Mouse (Mus musculus): ENCODE measurements around the gene Plk5. TPM values are rescaled to one million over a fixed set of nuclear protein-coding genes. Genes with fewer than 3 reads are reported as not detected.
A peak's percentile ranks its signal among the peaks of the same experiment; 100 is the strongest.

The Plk5 gene
- polyA plus RNA-seq, 1 experiment from 2014 or later, result not detected

DNA sequence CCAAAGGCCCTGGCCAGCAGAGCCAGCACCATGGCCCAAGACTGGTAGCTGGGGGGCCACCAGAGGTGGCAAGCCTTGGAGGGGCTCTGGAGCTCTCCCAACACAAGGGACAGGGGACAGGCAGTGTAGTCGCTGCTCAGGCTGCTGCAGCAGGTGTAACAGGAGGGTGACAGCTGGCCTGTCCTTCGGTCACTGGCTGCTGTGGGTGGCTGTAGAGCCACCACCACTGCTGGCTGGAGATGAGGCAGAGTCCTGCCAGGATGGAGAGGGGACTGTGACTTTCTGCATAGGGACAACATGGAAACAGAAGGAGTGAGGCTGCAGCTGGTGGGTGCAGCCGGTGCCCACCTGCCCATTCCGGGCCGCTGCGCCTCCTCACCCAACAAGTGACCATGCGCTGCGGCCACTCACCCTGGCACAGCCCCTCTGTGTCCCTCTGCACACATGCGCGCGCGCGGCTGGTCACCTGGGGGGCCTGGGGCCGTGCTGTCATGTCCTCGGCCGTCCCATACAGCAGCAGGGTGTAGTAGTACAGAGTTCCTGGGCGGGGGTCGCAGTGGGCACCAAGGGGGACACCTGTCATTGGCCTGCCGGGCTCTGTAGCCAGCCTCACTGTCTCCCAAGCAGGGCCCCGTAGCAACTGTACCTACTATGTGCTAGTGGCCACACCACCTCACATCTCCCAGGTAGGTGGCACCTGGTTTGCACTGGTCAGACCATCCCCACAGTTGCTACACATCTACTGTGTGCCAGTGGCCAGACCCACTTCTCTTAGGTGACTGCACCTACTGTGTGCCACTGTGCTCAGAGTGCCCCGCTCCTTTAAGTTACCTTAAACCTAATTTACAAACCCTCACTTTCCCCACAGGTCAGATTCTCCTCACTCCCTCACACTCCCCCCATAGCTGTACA is 34.3 kb upstream of the Plk5 start:
- ATAC-seq (ENCODE audit: insufficient number of reproducible peaks, low FRiP score), result no peak
- WGBS, result 89% methylated on average over 21 of the region's 21 CpGs
- peaks cover 17% of the 10 kb centered on the region for H3K36me3 ChIP-seq
- peaks cover 37% of the 10 kb centered on the region for H3K27me3 ChIP-seq (replicated peaks)
- no peak overlapping the region for H3K9ac ChIP-seq
- H3K9me3 ChIP-seq (replicated peaks), result no peaks in the 10 kb centered on the region
- peaks cover 34% of the 10 kb centered on the region for H3K4me1 ChIP-seq (replicated peaks)
- H3K4me2 ChIP-seq, result peak overlapping the region; percentile 96; the same call in 1 of the 2 replicates
- no peak overlapping the region for H3K4me3 ChIP-seq
- H3K27ac ChIP-seq (ENCODE audit: poor library complexity, severe bottlenecking), result no peak overlapping the region

DNA sequence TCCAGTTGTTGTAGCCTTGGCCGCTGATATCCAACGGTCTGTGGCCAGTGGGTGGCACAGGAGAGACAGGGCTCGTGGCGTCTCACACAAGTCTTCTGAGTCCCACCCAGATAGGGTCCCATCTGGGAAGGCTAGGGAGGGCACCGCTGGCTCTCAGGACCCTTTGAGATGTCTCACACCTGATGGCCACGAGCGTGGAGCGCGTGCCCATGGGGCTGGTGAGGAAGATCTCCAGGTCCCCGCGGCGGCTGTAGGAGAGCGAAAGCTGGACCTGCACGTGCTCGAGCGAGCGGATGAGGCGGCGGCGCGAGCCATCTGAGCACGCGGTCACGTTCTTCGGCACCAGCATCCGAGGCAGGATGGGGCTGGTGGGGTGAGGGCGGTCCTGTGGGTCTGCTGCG is 33.4 kb upstream of the Plk5 start:
- Histone ChIP-seq H3K4me2 (peak overlapping the region; percentile 96), H3K9ac (peak overlapping the region; percentile 72), H3K4me1 (replicated peaks) (peaks cover 26% of the 10 kb centered on the region), H3K9me3 (replicated peaks) (no peaks in the 10 kb centered on the region), H3K36me3 (peaks cover 11% of the 10 kb centered on the region), H3K27ac (ENCODE audit: poor library complexity, severe bottlenecking) (no peak overlapping the region), H3K27me3 (replicated peaks) (peaks cover 31% of the 10 kb centered on the region), H3K4me3 (peak overlapping the region; percentile 65)
- 0 out of 2 replicates have a peak, but pooled peaks have one; percentile 9 for ATAC-seq (ENCODE audit: insufficient number of reproducible peaks, low FRiP score)
- 5% methylated on average over 28 of the region's 28 CpGs for WGBS

DNA sequence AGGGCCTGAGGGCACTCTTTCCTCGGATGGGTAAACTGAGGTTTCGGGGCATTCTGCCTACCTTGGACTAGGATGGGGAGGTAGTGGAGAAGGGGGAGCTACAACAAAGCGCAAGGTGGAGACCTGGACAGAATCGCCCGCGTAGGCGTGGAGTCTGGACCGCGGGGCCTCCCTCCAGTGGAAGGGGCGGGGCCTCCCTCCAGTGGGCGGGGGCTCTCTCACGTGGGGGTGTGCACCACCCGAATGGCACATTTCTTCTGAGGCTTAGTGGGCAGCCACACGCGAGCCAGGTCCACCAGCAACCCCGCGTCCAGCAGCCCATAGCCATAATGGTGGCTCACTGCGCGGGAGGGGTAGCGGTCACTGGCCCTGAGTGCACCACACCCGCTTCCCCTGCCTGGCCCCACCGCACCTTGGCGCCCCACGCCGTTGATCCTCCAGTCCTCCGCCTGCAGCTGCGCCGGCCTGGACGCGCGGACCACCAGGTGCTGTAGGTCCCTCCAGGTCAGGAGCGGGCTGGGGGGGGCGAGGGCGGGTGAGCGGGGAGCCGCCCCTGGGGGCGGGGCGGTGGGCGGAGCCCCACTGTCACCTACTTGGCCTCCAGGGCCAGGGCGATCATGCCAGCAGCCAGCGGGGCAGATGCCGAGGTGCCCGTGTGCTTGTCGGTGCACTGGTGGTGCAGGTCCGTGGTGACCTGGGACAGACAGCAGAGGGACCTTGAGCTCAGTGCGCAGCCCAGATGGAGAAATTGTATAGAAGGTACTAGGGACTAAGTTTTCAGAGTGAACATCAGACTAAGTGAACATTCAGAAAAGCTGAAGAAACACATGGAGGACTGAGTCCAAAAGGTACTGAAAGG is 32.8 kb upstream of the Plk5 start:
- Histone ChIP-seq H3K4me2 (peak overlapping the region; percentile 96), H3K9ac (peak overlapping the region; percentile 72)

DNA sequence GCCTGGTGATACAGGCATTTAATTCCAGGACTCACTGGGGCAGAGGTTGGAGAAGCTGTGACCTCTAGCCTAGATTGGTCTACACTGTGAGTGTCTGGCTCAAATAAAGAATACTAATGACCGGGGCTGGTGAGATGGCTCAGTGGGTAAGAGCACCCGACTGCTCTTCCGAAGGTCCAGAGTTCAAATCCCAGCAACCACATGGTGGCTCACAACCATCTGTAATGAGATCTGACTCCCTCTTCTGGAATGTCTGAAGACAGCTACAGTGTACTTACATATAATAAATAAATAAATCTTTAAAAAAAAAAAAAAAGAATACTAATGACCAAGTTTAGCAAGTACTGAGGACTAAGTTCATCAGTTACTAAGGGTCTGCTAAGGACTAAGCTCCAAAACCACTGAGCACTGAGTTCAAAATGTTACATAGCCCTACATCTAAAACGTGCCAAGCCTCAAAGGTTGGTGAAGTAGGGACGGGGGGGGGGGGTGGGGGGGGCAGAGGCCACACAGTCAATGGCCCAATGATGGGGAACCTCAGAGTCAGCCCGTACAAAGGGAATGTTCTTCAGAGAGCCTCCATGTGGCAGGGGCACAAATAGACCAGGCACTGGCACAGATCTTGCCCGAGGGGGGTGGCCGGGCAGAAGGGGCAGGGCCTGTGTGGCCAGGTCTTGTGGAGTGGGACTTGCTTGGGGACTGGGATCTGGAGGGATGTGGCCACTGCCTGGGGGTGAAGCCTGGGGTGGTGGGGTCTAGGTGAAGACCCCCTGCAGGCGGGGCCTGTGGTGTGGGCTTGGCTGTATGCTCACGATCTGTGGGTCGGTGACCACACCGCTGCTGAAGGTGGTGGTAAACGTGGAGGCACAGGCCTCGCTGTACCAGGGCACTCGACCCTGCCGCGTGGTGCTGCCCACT is 31.9 kb upstream of the Plk5 start:
- Histone ChIP-seq H3K27ac (ENCODE audit: poor library complexity, severe bottlenecking) (no peak overlapping the region), H3K9ac (no peak overlapping the region; the same call in 1 of the 2 replicates), H3K4me2 (peak overlapping the region; percentile 96), H3K4me3 (peak overlapping the region; percentile 65; the same call in 1 of the 2 replicates), H3K9me3 (replicated peaks) (no peaks in the 10 kb centered on the region), H3K36me3 (no peaks in the 10 kb centered on the region), H3K4me1 (replicated peaks) (peaks cover 24% of the 10 kb centered on the region), H3K27me3 (replicated peaks) (peaks cover 31% of the 10 kb centered on the region)
- 77% methylated on average over 17 of the region's 17 CpGs for WGBS
- no peak for ATAC-seq (ENCODE audit: insufficient number of reproducible peaks, low FRiP score)

More for the DNA sequence above, 32.8 kb upstream of the Plk5 start:
- Histone ChIP-seq H3K27ac (ENCODE audit: poor library complexity, severe bottlenecking) (no peak overlapping the region), H3K36me3 (peaks cover 4% of the 10 kb centered on the region), H3K27me3 (replicated peaks) (peaks cover 31% of the 10 kb centered on the region), H3K4me3 (peak overlapping the region; percentile 65), H3K9me3 (replicated peaks) (no peaks in the 10 kb centered on the region), H3K4me1 (replicated peaks) (peaks cover 26% of the 10 kb centered on the region)
- WGBS, result under 1% methylated on average over 46 of the region's 46 CpGs
- peak; percentile 80 for ATAC-seq (ENCODE audit: insufficient number of reproducible peaks, low FRiP score)

DNA sequence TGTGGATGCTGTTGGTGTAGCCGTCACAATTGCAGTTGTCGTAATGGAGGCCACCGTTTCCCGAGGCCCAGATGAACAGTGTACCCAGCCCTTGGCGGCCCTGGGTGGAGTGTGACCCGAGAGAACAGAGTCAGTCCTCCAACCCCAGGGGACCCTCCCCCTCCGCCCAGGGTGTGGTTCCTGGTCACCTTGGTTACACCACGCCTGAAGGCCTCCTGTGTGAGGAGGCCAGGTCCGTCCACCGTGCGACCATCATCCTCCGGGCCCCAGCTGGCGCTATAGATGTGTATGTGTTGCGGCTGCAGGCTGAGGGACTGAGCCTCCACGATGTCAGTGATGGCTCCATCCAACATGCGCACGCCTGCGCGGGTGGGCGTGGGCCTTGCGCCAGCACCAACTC is 31.2 kb upstream of the Plk5 start:
- H3K4me2 ChIP-seq, result no peak overlapping the region
- peaks cover 21% of the 10 kb centered on the region for H3K4me1 ChIP-seq (replicated peaks)
- WGBS, result 81% methylated on average over 21 of the region's 21 CpGs
- no peak overlapping the region for H3K9ac ChIP-seq
- no peak overlapping the region for H3K4me3 ChIP-seq
- peaks cover 31% of the 10 kb centered on the region for H3K27me3 ChIP-seq (replicated peaks)
- no peaks in the 10 kb centered on the region for H3K9me3 ChIP-seq (replicated peaks)
- H3K27ac ChIP-seq (ENCODE audit: poor library complexity, severe bottlenecking), result no peak overlapping the region
- no peak for ATAC-seq (ENCODE audit: insufficient number of reproducible peaks, low FRiP score)
- no peaks in the 10 kb centered on the region for H3K36me3 ChIP-seq

DNA sequence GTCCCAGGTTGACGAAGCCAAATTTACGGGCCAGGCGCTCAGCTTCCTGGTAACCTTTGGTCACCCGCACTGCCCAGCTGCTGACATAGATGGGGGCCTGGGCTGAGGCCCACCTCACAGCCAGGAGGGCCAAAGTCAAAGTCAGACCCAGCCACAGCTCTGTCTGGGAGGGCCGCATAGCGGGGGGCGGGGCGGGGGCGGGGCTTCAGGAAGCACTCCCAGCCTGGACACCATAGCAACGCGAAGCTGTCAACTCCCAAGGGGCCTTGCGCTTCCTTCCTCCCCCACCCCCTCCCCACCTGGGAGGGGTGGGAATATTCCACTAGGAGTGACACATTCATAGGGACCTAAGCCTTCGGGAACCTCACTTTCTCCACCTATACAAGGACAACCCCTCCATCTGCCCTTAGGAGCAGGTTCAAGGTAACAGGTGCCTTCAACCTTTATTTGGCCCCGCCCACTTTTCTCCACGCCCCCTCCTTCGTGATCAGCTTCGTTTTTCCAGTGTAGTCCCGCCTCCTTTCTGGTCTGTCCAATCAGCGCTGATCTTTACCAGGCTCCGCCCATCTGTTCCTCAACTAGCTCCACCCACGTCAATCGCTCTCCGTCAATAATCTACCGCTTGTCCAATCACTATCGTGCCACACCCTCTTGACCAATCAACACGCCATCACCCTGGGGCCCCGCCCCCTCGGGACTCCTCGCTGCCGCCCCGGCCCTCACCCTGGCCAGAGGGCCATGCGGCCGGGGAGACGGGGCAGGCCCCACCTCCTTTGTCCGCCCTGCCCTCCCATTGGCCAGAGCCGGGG is 26.8 kb upstream of the Plk5 start, which contains the start of the genes Pcsk4 and Reep6:
Pcsk4 (minus strand) TSS at position 226 of the 809 bp plus-strand sequence.
Reep6 (plus strand) TSS at position 681 of the 809 bp plus-strand sequence.
- Histone ChIP-seq H3K4me1 (replicated peaks) (peaks cover 15% of the 10 kb centered on the region), H3K4me2 (peak within 1 kb of the TSS; percentile 85), H3K4me3 (peak within 1 kb of the TSS; percentile 49), H3K36me3 (no peaks in the 10 kb centered on the region), H3K9me3 (replicated peaks) (no peaks in the 10 kb centered on the region), H3K27ac (ENCODE audit: poor library complexity, severe bottlenecking) (no peak within 1 kb of the TSS), H3K9ac (peak within 1 kb of the TSS; percentile 64), H3K27me3 (replicated peaks) (peaks cover 59% of the 10 kb centered on the region)
- ATAC-seq (ENCODE audit: insufficient number of reproducible peaks, low FRiP score), result peak; percentile 96
- 3% methylated on average over 36 of the region's 36 CpGs for WGBS

DNA sequence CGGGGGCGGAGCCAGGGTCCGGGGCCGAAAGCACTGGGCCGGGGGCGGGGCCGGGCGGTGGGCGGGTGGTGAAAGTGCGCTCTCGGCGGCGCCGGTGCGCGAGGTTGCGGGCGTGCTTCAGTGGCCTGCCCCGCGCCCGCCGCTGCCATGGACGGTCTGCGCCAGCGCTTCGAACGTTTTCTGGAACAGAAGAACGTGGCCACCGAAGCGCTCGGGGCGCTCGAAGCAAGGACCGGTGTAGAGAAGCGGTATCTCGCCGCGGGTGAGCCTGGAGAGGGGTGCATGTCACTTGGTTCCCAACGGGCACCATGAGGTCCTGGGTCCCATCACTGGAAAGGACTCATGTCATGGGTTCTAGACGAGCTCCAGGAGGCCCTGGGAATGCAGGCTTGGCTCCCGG is 26.2 kb upstream of the Plk5 start:
- H3K27ac ChIP-seq (ENCODE audit: poor library complexity, severe bottlenecking), result no peak overlapping the region
- peaks cover 15% of the 10 kb centered on the region for H3K4me1 ChIP-seq (replicated peaks)
- no peak for ATAC-seq (ENCODE audit: insufficient number of reproducible peaks, low FRiP score)
- H3K4me3 ChIP-seq, result peak overlapping the region; percentile 49
- H3K36me3 ChIP-seq, result no peaks in the 10 kb centered on the region
- H3K4me2 ChIP-seq, result peak overlapping the region; percentile 85
- H3K9ac ChIP-seq, result peak overlapping the region; percentile 64
- no peaks in the 10 kb centered on the region for H3K9me3 ChIP-seq (replicated peaks)
- 2% methylated on average over 41 of the region's 41 CpGs for WGBS
- peaks cover 59% of the 10 kb centered on the region for H3K27me3 ChIP-seq (replicated peaks)

DNA sequence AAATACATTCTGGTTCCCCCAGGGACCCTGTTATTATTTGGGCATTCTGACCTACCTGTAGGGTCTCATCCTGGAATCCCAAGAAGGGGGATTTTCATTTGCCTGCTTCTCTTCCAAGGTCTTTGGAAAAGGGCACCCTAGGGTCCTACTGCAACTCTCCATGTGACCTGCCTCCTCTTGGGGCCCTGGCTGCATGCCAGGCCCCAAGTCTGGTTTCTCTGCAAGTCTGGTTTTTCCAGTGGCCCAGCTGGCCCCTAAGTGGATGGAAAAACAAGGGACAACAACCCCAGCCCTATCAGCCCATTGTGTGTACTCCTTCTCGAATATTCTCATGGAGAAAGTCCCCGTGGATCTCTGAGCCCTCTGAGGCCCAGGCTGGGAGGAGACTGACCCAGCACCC is 25.4 kb upstream of the Plk5 start:
- peaks cover 59% of the 10 kb centered on the region for H3K27me3 ChIP-seq (replicated peaks)

DNA sequence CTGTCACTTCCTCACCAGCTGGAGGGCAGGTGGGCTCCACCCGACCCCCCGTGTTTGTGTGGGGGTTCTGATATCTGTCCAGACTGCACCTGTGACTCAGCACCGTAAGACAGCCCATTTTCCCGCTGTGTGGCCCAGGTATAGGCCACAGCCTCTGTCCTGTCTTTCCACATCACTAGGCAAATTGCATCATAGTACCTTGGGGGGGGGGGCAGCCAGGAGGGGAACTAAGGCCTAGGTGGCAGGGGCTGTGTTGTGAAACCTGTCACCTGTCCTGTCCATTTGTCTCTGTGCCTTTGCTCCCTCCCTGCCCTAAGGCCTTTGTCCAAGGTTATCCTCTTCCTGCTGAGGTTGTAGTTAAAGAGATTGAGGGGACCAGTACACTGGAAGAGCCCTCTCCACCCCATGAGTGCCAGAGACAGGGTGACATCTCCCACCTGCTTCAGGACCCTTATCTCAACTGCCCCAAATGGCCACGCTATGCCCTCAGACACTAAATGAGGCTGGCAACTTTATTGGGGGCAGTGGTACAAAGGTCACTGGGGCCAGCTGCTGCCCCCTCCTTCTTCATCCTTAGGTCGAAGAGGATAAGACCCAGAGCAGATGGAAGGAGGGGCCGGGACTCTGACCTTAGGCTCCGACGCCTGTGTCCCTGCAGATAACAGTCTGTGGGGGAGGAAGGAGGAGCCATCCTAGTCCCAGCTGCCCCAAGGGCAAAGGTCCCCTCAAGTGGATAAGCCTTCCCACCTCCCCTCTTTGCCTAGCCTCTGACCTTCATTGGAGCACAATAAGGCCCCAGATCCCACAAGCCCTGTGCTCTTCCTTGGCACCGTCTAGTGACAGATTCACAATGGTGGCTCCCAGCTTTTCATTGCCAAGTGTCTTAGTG is 24.4 kb upstream of the Plk5 start:
- no peaks in the 10 kb centered on the region for H3K9me3 ChIP-seq (replicated peaks)
- WGBS, result 44% methylated on average over 10 of the region's 10 CpGs
- peaks cover 15% of the 10 kb centered on the region for H3K4me1 ChIP-seq (replicated peaks)
- H3K27me3 ChIP-seq (replicated peaks), result peaks cover 64% of the 10 kb centered on the region
- no peak overlapping the region for H3K9ac ChIP-seq
- no peak overlapping the region for H3K27ac ChIP-seq (ENCODE audit: poor library complexity, severe bottlenecking)
- peak; percentile 49; the same call in 1 of the 2 replicates for ATAC-seq (ENCODE audit: insufficient number of reproducible peaks, low FRiP score)
- no peaks in the 10 kb centered on the region for H3K36me3 ChIP-seq
- H3K4me3 ChIP-seq, result no peak overlapping the region
- H3K4me2 ChIP-seq, result peak overlapping the region; percentile 85

More for the DNA sequence above, 25.4 kb upstream of the Plk5 start:
- Histone ChIP-seq H3K36me3 (no peaks in the 10 kb centered on the region), H3K4me1 (replicated peaks) (peaks cover 15% of the 10 kb centered on the region), H3K9ac (no peak overlapping the region), H3K4me3 (peak overlapping the region; percentile 49), H3K4me2 (peak overlapping the region; percentile 85), H3K9me3 (replicated peaks) (no peaks in the 10 kb centered on the region), H3K27ac (ENCODE audit: poor library complexity, severe bottlenecking) (no peak overlapping the region)
- ATAC-seq (ENCODE audit: insufficient number of reproducible peaks, low FRiP score), result no peak
- WGBS, result 59% methylated on average over 2 of the region's 2 CpGs
